Mouse (Mus musculus): ENCODE results near the gene Napa. TPM values are rescaled to one million over a fixed set of nuclear protein-coding genes. Genes with fewer than 3 reads are reported as not detected.

The Napa gene
- polyA plus RNA-seq, 1 experiment = 256 TPM

- H3K4me1 ChIP-seq (replicated peaks; ENCODE audit: control insufficient read depth, insufficient read depth, low read length) = peaks cover 4% of the 10 kb centered on the region
- no peaks in the 10 kb centered on the region for H3K27me3 ChIP-seq (ENCODE audit: control insufficient read depth, insufficient read depth, low read length)
- H3K36me3 ChIP-seq (ENCODE audit: control insufficient read depth, insufficient read depth, low read length) = no peaks in the 10 kb centered on the region
- TF ChIP-seq POLR2A (IDR thresholded peaks at IDR 0.05; ENCODE audit: control insufficient read depth, extremely low read depth, insufficient read depth, low read length, poor library complexity) (no peak), CTCF (IDR thresholded peaks at IDR 0.05; ENCODE audit: borderline replicate concordance, control insufficient read depth, extremely low read depth, insufficient read depth, low read length, poor library complexity) (no peak)
- no peak overlapping the region for H3K4me3 ChIP-seq (ENCODE audit: control insufficient read depth, insufficient read depth, low read length)
- no peak overlapping the region for H3K27ac ChIP-seq (ENCODE audit: control insufficient read depth, insufficient read depth, low read length)
- no peak for DNase-seq
- WGBS = 81% methylated on average over 4 of the region's 4 CpGs
These were observed 17.7 kb upstream of the Napa start for GRCm38 (mm10) chr7:16080581-16080980.

GRCm38 (mm10) chr7:16083361-16083760, 14.9 kb upstream of the Napa start:
- no peak for TF ChIP-seq POLR2A (IDR thresholded peaks at IDR 0.05; ENCODE audit: control insufficient read depth, extremely low read depth, insufficient read depth, low read length, poor library complexity)
- no peak for TF ChIP-seq CTCF (IDR thresholded peaks at IDR 0.05; ENCODE audit: borderline replicate concordance, control insufficient read depth, extremely low read depth, insufficient read depth, low read length, poor library complexity)
- Histone ChIP-seq H3K36me3 (ENCODE audit: control insufficient read depth, insufficient read depth, low read length) (no peaks in the 10 kb centered on the region), H3K4me1 (replicated peaks; ENCODE audit: control insufficient read depth, insufficient read depth, low read length) (no peaks in the 10 kb centered on the region), H3K27ac (ENCODE audit: control insufficient read depth, insufficient read depth, low read length) (no peak overlapping the region), H3K27me3 (ENCODE audit: control insufficient read depth, insufficient read depth, low read length) (no peaks in the 10 kb centered on the region), H3K4me3 (ENCODE audit: control insufficient read depth, insufficient read depth, low read length) (no peak overlapping the region)
- WGBS = 75% methylated on average over 4 of the region's 4 CpGs
- DNase-seq = no peak

DNA sequence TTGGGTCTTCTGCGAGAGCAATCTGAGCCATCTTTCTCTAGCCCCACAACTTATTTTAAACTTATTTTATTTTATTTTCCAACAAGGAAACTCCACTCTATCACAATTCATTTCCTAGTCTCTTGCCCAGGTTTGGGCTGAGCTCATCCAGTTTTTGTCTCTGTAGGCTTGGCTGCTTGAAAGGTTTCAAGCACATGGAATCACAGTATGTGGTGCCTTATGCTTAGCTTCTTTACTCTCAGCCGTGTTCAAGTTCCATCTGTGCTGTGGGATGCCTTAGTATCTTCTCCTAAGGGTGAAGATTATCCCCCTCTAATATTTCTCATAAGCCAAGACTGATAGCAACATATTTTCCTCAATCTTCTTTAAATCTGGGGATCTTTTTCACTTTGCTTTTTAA, 10.7 kb upstream of the Napa start:
- no peak for TF ChIP-seq POLR2A (IDR thresholded peaks at IDR 0.05; ENCODE audit: control insufficient read depth, extremely low read depth, insufficient read depth, low read length, poor library complexity)
- TF ChIP-seq CTCF (IDR thresholded peaks at IDR 0.05; ENCODE audit: borderline replicate concordance, control insufficient read depth, extremely low read depth, insufficient read depth, low read length, poor library complexity) = no peak
- H3K27ac ChIP-seq (ENCODE audit: control insufficient read depth, insufficient read depth, low read length) = no peak overlapping the region
- no peak for DNase-seq
- H3K4me3 ChIP-seq (ENCODE audit: control insufficient read depth, insufficient read depth, low read length) = no peak overlapping the region
- 84% methylated on average over 2 of the region's 2 CpGs for WGBS
- no peaks in the 10 kb centered on the region for H3K27me3 ChIP-seq (ENCODE audit: control insufficient read depth, insufficient read depth, low read length)
- H3K36me3 ChIP-seq (ENCODE audit: control insufficient read depth, insufficient read depth, low read length) = no peaks in the 10 kb centered on the region
- no peaks in the 10 kb centered on the region for H3K4me1 ChIP-seq (replicated peaks; ENCODE audit: control insufficient read depth, insufficient read depth, low read length)

DNA sequence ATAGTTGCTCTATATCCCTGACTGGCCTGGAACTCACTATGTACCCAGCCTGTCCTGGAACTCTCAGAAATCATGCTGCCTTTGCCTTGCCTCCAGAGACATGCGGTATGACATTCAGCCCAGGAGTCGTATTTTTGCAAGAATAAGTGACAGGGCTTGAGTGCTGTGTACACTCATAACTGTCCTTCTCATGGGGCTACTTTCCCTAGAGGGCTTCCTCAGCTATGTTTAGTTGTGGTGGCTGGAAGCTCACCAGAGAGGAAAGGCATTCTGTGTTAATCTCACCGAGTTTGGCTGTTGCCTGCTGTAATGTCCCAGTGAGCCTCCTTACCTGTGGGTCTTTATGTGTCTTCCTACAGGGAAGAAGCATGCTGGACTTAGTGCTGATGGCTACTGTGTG, 3.7 kb upstream of the Napa start:
- Histone ChIP-seq H3K27ac (ENCODE audit: control insufficient read depth, insufficient read depth, low read length) (no peak overlapping the region), H3K4me1 (replicated peaks; ENCODE audit: control insufficient read depth, insufficient read depth, low read length) (peaks cover 9% of the 10 kb centered on the region), H3K4me3 (ENCODE audit: control insufficient read depth, insufficient read depth, low read length) (no peak overlapping the region), H3K27me3 (ENCODE audit: control insufficient read depth, insufficient read depth, low read length) (no peaks in the 10 kb centered on the region), H3K36me3 (ENCODE audit: control insufficient read depth, insufficient read depth, low read length) (no peaks in the 10 kb centered on the region)
- WGBS = 64% methylated on average over 3 of the region's 3 CpGs
- TF ChIP-seq CTCF (IDR thresholded peaks at IDR 0.05; ENCODE audit: borderline replicate concordance, control insufficient read depth, extremely low read depth, insufficient read depth, low read length, poor library complexity) = no peak
- TF ChIP-seq POLR2A (IDR thresholded peaks at IDR 0.05; ENCODE audit: control insufficient read depth, extremely low read depth, insufficient read depth, low read length, poor library complexity) = no peak
- no peak for DNase-seq

DNA sequence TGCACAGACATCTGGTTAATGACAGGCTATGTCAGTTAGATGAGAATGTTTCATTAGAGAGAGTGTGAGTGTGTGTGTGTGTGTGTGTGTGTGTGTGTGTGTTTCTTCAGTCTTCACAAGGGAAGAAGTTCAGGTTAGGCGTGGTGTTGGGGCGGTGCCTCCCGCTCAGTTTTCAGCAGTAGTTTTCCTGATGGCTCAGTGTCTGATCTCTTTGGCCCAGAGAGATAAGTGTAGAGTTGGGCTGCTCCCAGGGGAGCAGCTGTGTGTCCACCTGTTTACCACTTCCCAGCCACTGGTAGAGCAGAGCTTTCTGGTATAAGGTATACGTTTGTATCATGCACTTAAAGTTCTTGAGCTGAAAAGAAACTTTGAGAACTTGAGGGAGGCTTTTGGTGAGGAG, 1.6 kb downstream of the Napa start:
- no peak overlapping the region for H3K27ac ChIP-seq (ENCODE audit: control insufficient read depth, insufficient read depth, low read length)
- 92% methylated on average over 4 of the region's 4 CpGs for WGBS
- no peak overlapping the region for H3K4me3 ChIP-seq (ENCODE audit: control insufficient read depth, insufficient read depth, low read length)
- DNase-seq = no peak
- no peaks in the 10 kb centered on the region for H3K27me3 ChIP-seq (ENCODE audit: control insufficient read depth, insufficient read depth, low read length)
- no peak for TF ChIP-seq CTCF (IDR thresholded peaks at IDR 0.05; ENCODE audit: borderline replicate concordance, control insufficient read depth, extremely low read depth, insufficient read depth, low read length, poor library complexity)
- no peak for TF ChIP-seq POLR2A (IDR thresholded peaks at IDR 0.05; ENCODE audit: control insufficient read depth, extremely low read depth, insufficient read depth, low read length, poor library complexity)
- H3K36me3 ChIP-seq (ENCODE audit: control insufficient read depth, insufficient read depth, low read length) = no peaks in the 10 kb centered on the region
- peaks cover 11% of the 10 kb centered on the region for H3K4me1 ChIP-seq (replicated peaks; ENCODE audit: control insufficient read depth, insufficient read depth, low read length)

DNA sequence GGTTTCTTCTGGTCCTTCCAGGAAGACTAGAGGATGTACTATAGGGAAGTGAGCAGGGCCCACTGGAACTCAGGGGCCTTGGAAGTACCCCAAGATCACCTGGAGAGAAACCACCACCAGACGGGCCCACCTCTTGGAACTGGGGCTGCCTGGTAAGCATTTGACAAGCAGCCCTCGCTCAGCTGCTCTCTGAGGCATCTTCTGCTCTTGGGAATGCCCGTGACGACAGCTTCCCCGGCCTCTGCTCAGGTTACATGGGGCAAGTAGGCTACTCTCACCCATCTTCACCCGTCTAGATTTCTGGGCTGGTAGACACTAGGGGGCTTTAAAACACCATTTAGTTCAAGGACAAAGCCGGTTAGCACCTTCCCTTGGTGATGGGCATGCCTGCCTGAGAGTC, 2.8 kb downstream of the Napa start:
- TF ChIP-seq POLR2A (IDR thresholded peaks at IDR 0.05; ENCODE audit: control insufficient read depth, extremely low read depth, insufficient read depth, low read length, poor library complexity) = no peak
- TF ChIP-seq CTCF (IDR thresholded peaks at IDR 0.05; ENCODE audit: borderline replicate concordance, control insufficient read depth, extremely low read depth, insufficient read depth, low read length, poor library complexity) = no peak
- no peaks in the 10 kb centered on the region for H3K36me3 ChIP-seq (ENCODE audit: control insufficient read depth, insufficient read depth, low read length)
- no peak for DNase-seq
- no peaks in the 10 kb centered on the region for H3K27me3 ChIP-seq (ENCODE audit: control insufficient read depth, insufficient read depth, low read length)
- H3K27ac ChIP-seq (ENCODE audit: control insufficient read depth, insufficient read depth, low read length) = no peak overlapping the region
- H3K4me1 ChIP-seq (replicated peaks; ENCODE audit: control insufficient read depth, insufficient read depth, low read length) = peaks cover 11% of the 10 kb centered on the region
- H3K4me3 ChIP-seq (ENCODE audit: control insufficient read depth, insufficient read depth, low read length) = no peak overlapping the region
- WGBS = 86% methylated on average over 7 of the region's 7 CpGs

All from thymus, adult 2 months (tissue).